Mouse (Mus musculus): ENCODE measurements around the gene Dpep2nb. TPM values are rescaled to one million over a fixed set of nuclear protein-coding genes. Genes with fewer than 3 reads are reported as not detected.

Gene Dpep2nb
- polyA plus RNA-seq, 1 experiment, result not detected

DNA sequence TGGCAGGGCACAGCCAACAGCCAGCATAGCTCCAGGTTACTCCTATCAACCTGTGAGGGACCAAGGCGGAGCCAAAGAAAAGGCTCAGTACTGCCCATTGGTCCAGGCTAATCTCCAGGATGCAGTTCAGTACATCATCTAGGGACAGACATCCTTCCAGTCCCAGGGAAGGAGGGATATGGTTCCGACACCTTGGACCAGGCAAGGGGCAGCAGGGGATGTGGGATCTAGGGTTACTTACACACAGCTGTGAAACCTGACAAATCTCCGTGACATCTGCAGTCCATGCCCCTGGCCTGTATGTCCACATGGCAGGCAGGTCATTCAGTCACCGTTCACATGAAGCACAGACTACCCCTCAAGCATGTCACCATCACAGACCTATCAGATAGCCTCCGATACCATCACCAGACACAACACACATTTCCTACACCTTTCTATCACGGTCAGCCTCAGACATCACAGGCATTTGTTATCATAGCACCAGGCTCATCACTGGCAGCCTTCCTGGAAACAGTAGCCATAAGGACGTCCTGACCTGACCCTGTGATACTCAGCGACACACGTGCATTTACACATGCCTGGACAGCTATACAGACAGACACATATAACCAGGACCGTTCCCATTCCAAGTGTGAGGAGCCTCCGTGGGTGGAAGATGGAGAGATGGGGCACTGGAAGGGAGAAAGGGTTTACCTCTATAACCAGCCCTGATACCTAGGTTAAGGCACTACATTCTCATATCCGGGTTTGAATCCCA, 41.1 kb downstream of the Dpep2nb start:
- Histone ChIP-seq H3K36me3 (ENCODE audit: control insufficient read depth, insufficient read depth, low read length) (no peaks in the 10 kb centered on the region), H3K27ac (ENCODE audit: insufficient read depth, low read depth, low read length) (no peak overlapping the region; the same call in 1 of the 2 replicates), H3K4me3 (ENCODE audit: low read depth, low read length) (peak overlapping the region; percentile 95), H3K4me1 (ENCODE audit: control insufficient read depth, insufficient read depth, insufficient read length, low read length) (peaks cover 6% of the 10 kb centered on the region), H3K27me3 (ENCODE audit: control insufficient read depth, insufficient read depth, low read length) (peaks cover 14% of the 10 kb centered on the region)
- no peak for TF ChIP-seq POLR2A (IDR thresholded peaks at IDR 0.05; ENCODE audit: low read depth, low read length)
- TF ChIP-seq CTCF (IDR thresholded peaks at IDR 0.05; ENCODE audit: extremely low read depth, insufficient read length, insufficient replicate concordance, low read depth, low read length), result no peak
- WGBS, result 65% methylated on average over 12 of the region's 12 CpGs

- H3K4me3 ChIP-seq (ENCODE audit: low read depth, low read length), result no peak overlapping the region
- H3K4me1 ChIP-seq (ENCODE audit: control insufficient read depth, insufficient read depth, insufficient read length, low read length), result peaks cover 13% of the 10 kb centered on the region
- peaks cover 14% of the 10 kb centered on the region for H3K27me3 ChIP-seq (ENCODE audit: control insufficient read depth, insufficient read depth, low read length)
- H3K27ac ChIP-seq (ENCODE audit: insufficient read depth, low read depth, low read length), result no peak overlapping the region
- 92% methylated on average over 10 of the region's 10 CpGs for WGBS
- TF ChIP-seq CTCF (IDR thresholded peaks at IDR 0.05; ENCODE audit: extremely low read depth, insufficient read length, insufficient replicate concordance, low read depth, low read length), result no peak
- TF ChIP-seq POLR2A (IDR thresholded peaks at IDR 0.05; ENCODE audit: low read depth, low read length), result no peak
- H3K36me3 ChIP-seq (ENCODE audit: control insufficient read depth, insufficient read depth, low read length), result no peaks in the 10 kb centered on the region
Measured at GRCm38 (mm10) chr8:105961536-105961935, 44.2 kb downstream of the Dpep2nb start.

GRCm38 (mm10) chr8:105961101-105961500, 44.7 kb downstream of the Dpep2nb start:
- H3K36me3 ChIP-seq (ENCODE audit: control insufficient read depth, insufficient read depth, low read length), result no peaks in the 10 kb centered on the region
- peaks cover 14% of the 10 kb centered on the region for H3K27me3 ChIP-seq (ENCODE audit: control insufficient read depth, insufficient read depth, low read length)
- no peak overlapping the region for H3K4me3 ChIP-seq (ENCODE audit: low read depth, low read length)
- 84% methylated on average over 14 of the region's 14 CpGs for WGBS
- peaks cover 13% of the 10 kb centered on the region for H3K4me1 ChIP-seq (ENCODE audit: control insufficient read depth, insufficient read depth, insufficient read length, low read length)
- no peak overlapping the region for H3K27ac ChIP-seq (ENCODE audit: insufficient read depth, low read depth, low read length)
- TF ChIP-seq CTCF (IDR thresholded peaks at IDR 0.05; ENCODE audit: extremely low read depth, insufficient read length, insufficient replicate concordance, low read depth, low read length) (no peak), POLR2A (IDR thresholded peaks at IDR 0.05; ENCODE audit: low read depth, low read length) (no peak)

DNA sequence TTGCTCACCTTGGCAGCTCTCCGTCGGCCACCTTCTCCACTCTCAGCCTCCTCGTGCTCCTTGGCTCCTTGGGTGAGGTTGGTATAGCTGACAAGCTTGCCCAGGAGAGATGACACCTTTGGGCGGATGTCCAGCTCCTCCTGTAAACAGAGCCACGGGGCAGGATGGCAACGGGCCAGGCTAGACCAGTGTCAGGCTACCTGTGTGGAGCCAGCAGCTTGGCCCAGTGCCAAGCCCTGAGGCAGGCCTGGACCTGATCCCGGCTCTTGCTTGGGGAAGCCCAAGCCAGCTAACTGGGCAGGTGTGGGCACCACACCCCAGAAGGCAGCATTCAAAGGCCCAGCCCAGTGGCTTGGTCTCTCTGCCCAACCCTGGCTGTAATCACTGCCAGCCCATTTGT, 46.4 kb downstream of the Dpep2nb start:
- Histone ChIP-seq H3K27me3 (ENCODE audit: control insufficient read depth, insufficient read depth, low read length) (no peaks in the 10 kb centered on the region), H3K27ac (ENCODE audit: insufficient read depth, low read depth, low read length) (no peak overlapping the region), H3K4me3 (ENCODE audit: low read depth, low read length) (no peak overlapping the region), H3K4me1 (ENCODE audit: control insufficient read depth, insufficient read depth, insufficient read length, low read length) (peaks cover 13% of the 10 kb centered on the region), H3K36me3 (ENCODE audit: control insufficient read depth, insufficient read depth, low read length) (no peaks in the 10 kb centered on the region)
- WGBS, result 27% methylated on average over 7 of the region's 7 CpGs
- TF ChIP-seq CTCF (IDR thresholded peaks at IDR 0.05; ENCODE audit: extremely low read depth, insufficient read length, insufficient replicate concordance, low read depth, low read length) (no peak), POLR2A (IDR thresholded peaks at IDR 0.05; ENCODE audit: low read depth, low read length) (no peak)

- 57% methylated on average over 3 of the region's 4 CpGs for WGBS
- TF ChIP-seq CTCF (IDR thresholded peaks at IDR 0.05; ENCODE audit: extremely low read depth, insufficient read length, insufficient replicate concordance, low read depth, low read length) (no peak; the same call in 1 of the 2 replicates), POLR2A (IDR thresholded peaks at IDR 0.05; ENCODE audit: low read depth, low read length) (no peak)
- Histone ChIP-seq H3K27me3 (ENCODE audit: control insufficient read depth, insufficient read depth, low read length) (no peaks in the 10 kb centered on the region), H3K4me3 (ENCODE audit: low read depth, low read length) (no peak overlapping the region), H3K4me1 (ENCODE audit: control insufficient read depth, insufficient read depth, insufficient read length, low read length) (peaks cover 13% of the 10 kb centered on the region), H3K27ac (ENCODE audit: insufficient read depth, low read depth, low read length) (no peak overlapping the region), H3K36me3 (ENCODE audit: control insufficient read depth, insufficient read depth, low read length) (no peaks in the 10 kb centered on the region)
Measured at GRCm38 (mm10) chr8:105957813-105958212, 48.0 kb downstream of the Dpep2nb start.

DNA sequence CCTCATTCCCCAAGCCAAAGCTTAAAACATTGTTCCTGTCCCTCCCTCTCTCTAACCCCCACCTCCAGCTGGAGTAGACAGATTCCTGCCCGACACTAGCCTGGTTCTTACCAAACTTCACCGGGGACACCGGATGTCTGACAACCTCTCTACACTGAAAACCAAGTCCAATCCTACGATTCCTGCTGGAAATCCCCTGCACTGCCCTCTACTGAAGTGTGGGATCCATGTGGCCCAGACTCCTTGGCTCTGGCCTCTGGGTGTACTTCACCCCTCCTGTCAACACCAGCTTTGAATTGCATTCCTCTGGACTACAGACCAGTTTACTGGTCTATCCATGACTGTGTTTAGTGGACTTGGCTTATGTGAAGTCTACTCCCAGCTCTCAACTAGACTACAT, 49.2 kb downstream of the Dpep2nb start:
- Histone ChIP-seq H3K4me3 (ENCODE audit: low read depth, low read length) (no peak overlapping the region), H3K27me3 (ENCODE audit: control insufficient read depth, insufficient read depth, low read length) (no peaks in the 10 kb centered on the region), H3K4me1 (ENCODE audit: control insufficient read depth, insufficient read depth, insufficient read length, low read length) (peaks cover 13% of the 10 kb centered on the region), H3K27ac (ENCODE audit: insufficient read depth, low read depth, low read length) (no peak overlapping the region), H3K36me3 (ENCODE audit: control insufficient read depth, insufficient read depth, low read length) (no peaks in the 10 kb centered on the region; the same call in 1 of the 2 replicates)
- no peak for TF ChIP-seq CTCF (IDR thresholded peaks at IDR 0.05; ENCODE audit: extremely low read depth, insufficient read length, insufficient replicate concordance, low read depth, low read length)
- TF ChIP-seq POLR2A (IDR thresholded peaks at IDR 0.05; ENCODE audit: low read depth, low read length), result no peak
- WGBS, result 84% methylated on average over 4 of the region's 4 CpGs

GRCm38 (mm10) chr8:105951057-105951659, 54.6 kb downstream of the Dpep2nb start:
- H3K4me3 ChIP-seq (ENCODE audit: low read depth, low read length), result no peak overlapping the region
- H3K4me1 ChIP-seq (ENCODE audit: control insufficient read depth, insufficient read depth, insufficient read length, low read length), result 0 out of 2 replicates have a peak, but pooled peaks cover 2% of the 10 kb centered on the region
- no peaks in the 10 kb centered on the region for H3K27me3 ChIP-seq (ENCODE audit: control insufficient read depth, insufficient read depth, low read length)
- H3K27ac ChIP-seq (ENCODE audit: insufficient read depth, low read depth, low read length), result peak overlapping the region; percentile 49
- WGBS, result 25% methylated on average over 7 of the region's 7 CpGs
- H3K36me3 ChIP-seq (ENCODE audit: control insufficient read depth, insufficient read depth, low read length), result peaks cover 2% of the 10 kb centered on the region
- TF ChIP-seq CTCF (IDR thresholded peaks at IDR 0.05; ENCODE audit: extremely low read depth, insufficient read length, insufficient replicate concordance, low read depth, low read length), result no peak
- no peak for TF ChIP-seq POLR2A (IDR thresholded peaks at IDR 0.05; ENCODE audit: low read depth, low read length)
